Mouse (Mus musculus) myocyte (in vitro differentiated cells): Measurements from ENCODE around the gene Eps8l1.

ENCODE experiments used
- CEBPB ChIP-seq: IDR thresholded peaks from 2 replicates; pipeline ENCODE4 v1.6.1; 2011; ENCODE audit warnings: mild to moderate bottlenecking, moderate library complexity; ENCODE audit not compliant: poor library complexity, insufficient read depth, severe bottlenecking
- E2F4 ChIP-seq: IDR thresholded peaks from one replicate; pipeline ENCODE4 v1.6.1; 2011; ENCODE audit warnings: mild to moderate bottlenecking, control low read depth, moderate library complexity; ENCODE audit not compliant: insufficient read depth
- MAX ChIP-seq: IDR thresholded peaks from one replicate; pipeline ENCODE4 v1.6.1; 2011; ENCODE audit warnings: low read depth, mild to moderate bottlenecking, control low read depth
- MYOD1 ChIP-seq, 3 experiments: IDR thresholded peaks; one replicate each; pipeline ENCODE4 v1.6.1; 2011; ENCODE audit warnings: control low read depth in 2 of 3, low read depth in 2 of 3, mild to moderate bottlenecking in 2 of 3, moderate library complexity in 1 of 3; ENCODE audit not compliant: insufficient read length in 2 of 3, control insufficient read depth in 1 of 3
- MYOG ChIP-seq, 3 experiments: IDR thresholded peaks; one replicate each; pipeline ENCODE4 v1.6.1; 2011; ENCODE audit warnings: control low read depth in 2 of 3, low read depth in 2 of 3, mild to moderate bottlenecking in 2 of 3; ENCODE audit not compliant: insufficient read length in 2 of 3, control insufficient read depth in 1 of 3, insufficient read depth in 1 of 3
- POLR2A ChIP-seq: IDR thresholded peaks from one replicate; pipeline ENCODE4 v1.6.1; 2011; ENCODE audit warnings: low read depth, mild to moderate bottlenecking, control low read depth, moderate library complexity; ENCODE audit not compliant: insufficient read length
- POLR2AphosphoS2 ChIP-seq: IDR thresholded peaks from one replicate; pipeline ENCODE4 v1.6.1; 2011; ENCODE audit warnings: low read depth, control low read depth; ENCODE audit not compliant: insufficient read length
- REST ChIP-seq: IDR thresholded peaks from one replicate; pipeline ENCODE4 v1.6.1; 2011; ENCODE audit warnings: mild to moderate bottlenecking, control low read depth, moderate library complexity; ENCODE audit not compliant: insufficient read depth, insufficient read length
- SRF ChIP-seq: IDR thresholded peaks from one replicate; pipeline ENCODE4 v1.6.1; 2011; ENCODE audit warnings: low read depth; ENCODE audit not compliant: control insufficient read depth, insufficient read length
- TCF12 ChIP-seq: IDR thresholded peaks from one replicate; pipeline ENCODE4 v1.6.1; 2011; ENCODE audit warnings: mild to moderate bottlenecking, control low read depth; ENCODE audit not compliant: poor library complexity, insufficient read depth, severe bottlenecking
- TCF3 ChIP-seq: IDR thresholded peaks from one replicate; pipeline ENCODE4 v1.6.1; 2011; ENCODE audit warnings: low read depth, control low read depth; ENCODE audit not compliant: insufficient read length
- USF1 ChIP-seq: IDR thresholded peaks from one replicate; pipeline ENCODE4 v1.6.1; 2011; ENCODE audit warnings: low read depth, mild to moderate bottlenecking, control low read depth, moderate library complexity

DNA sequence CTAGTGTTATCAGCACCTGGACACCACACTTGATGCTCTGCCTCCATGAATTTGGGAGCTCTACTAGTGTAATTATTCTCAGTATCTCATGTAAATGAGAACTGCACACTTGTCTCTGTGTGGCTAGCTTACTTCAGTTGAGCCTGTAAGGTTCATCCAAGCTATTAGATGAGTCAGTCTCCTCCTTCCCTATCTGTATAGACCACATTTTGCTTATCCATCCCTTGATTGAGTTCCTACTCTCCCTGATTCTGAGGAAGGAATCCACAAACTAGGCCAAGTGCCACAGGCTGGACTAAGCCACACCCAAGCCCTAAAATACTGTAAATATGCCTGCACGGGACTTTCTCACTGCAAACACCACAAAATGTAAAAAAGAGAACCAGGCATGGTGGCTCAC lies 33.5 kb downstream of the Eps8l1 start:
- no peak for TF ChIP-seq POLR2AphosphoS2
- TF ChIP-seq MAX, result no peak
- TF ChIP-seq USF1, result no peak
- no peak for TF ChIP-seq POLR2A
- TF ChIP-seq TCF3, result no peak
- TF ChIP-seq TCF12, result no peak
- TF ChIP-seq MYOD1 (IDR thresholded peaks at IDR 0.05; ENCODE audit: control insufficient read depth in 1 of 3, insufficient read length in 2 of 3, low read depth in 2 of 3), result no peak
- no peak for TF ChIP-seq CEBPB
- TF ChIP-seq SRF, result no peak
- TF ChIP-seq REST, result no peak
- no peak for TF ChIP-seq MYOG (IDR thresholded peaks at IDR 0.05; ENCODE audit: control insufficient read depth in 1 of 3, insufficient read depth in 1 of 3, insufficient read length in 2 of 3, low read depth in 2 of 3)
- TF ChIP-seq E2F4, result no peak
